Mouse (Mus musculus) heart, adult 9 months (tissue): Measurements from ENCODE around the gene Parp9.
A peak's percentile ranks its signal among the peaks of the same experiment; 100 is the strongest.
"Not testable (repeated sequence)": the region's sequence is repeated elsewhere in the genome, so short reads cannot be mapped to it uniquely, and the experiment has no call there.

ENCODE experiments used
- DNase-seq, 2 experiments: peaks; one replicate each; pipeline ENCODE4 v3.0.0; 2022; ENCODE audit warnings: low spot score in 2 of 2

The Parp9 gene

DNA sequence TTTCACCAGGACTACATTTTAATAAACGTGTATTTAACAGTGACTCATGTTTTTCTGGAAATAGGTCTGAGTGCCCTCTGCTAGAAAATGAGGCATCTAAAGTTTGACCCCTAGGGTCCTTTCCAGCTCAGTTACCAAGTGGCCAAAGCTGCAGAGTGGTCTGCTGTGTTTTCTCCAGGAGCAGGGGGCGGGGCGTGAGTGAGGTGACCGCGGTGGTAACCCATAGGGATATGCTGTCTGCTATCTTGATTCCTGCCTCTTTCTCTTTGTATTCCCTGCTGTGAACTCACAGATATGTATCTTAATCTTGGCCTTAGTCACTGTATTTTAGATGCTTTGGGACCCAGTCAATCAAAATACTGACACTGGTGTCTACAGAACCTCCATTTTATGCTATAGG lies 13.9 kb upstream of the Parp9 start:
- DNase-seq = no peak

DNA sequence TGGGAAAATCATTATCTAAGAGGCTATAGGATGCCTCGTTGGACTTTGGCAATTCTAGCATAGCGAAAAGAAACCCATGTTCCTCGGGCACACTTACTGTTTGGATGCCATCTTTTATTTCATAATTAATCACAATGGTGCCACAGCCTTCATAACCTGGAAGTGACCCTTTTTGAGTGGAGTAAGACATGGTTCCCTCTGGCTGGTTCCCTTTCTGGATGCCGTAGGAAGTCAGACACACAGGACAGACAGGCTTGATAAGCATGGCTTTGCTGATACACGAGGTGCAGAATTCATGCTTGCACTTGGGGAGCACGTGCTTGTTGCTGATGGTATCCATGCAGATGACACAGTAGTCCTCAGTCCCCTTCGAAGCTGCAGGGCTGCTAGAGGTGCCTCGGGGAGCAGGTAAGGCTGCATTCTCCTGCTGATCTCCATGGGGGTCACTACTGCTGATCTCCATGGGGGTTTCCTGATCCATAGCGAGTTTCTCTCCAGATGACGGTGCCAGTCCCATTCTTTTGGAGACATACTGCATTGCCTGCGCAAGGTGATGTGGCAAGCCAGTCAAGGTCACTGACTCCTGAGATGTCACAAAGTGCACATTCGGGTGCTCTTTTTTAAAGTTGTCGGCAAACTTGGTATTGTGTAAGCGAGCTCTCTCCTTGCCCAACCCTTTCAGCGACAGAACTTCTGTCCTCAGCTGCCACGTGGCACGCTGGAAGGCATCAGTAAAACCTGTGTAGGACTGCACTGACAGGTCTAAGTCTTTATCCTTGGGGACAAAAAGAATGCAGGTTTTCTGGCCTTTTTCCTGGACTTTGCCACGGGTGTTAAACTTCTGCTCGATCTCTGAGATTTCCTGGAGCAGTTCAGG lies 5.9 kb upstream of the Parp9 start:
- no peak for DNase-seq

DNA sequence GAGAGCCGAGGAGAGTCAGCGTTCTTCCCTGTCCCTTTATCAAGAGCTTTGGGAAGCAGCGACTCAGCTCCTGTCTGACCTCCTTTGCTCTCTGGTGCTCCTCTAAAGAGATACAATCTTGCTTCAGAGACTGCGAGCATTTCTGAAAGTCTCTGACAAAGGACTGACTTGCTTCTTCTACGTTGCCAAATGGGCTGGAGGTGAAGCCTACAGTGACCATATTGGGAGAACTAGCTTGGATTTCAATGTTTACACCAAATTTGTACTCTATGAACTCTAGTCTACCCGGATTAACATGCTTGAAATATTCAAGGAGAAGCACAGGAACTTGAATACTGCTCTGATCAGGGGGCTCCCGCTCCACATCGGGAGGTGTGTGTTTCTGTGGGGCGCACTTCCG lies 5.1 kb upstream of the Parp9 start:
- no peak for DNase-seq

GRCm38 (mm10) chr16:35939261-35939660 lies 991 bp downstream of the Parp9 start:
- DNase-seq = no peak

- DNase-seq = peak; percentile 92
Measured at GRCm38 (mm10) chr16:35939690-35940089, 1.4 kb downstream of the Parp9 start.

GRCm38 (mm10) chr16:35941382-35941781 lies 3.1 kb downstream of the Parp9 start:
- DNase-seq = no peak

- peak; percentile 90 to 92 for DNase-seq
Measured at GRCm38 (mm10) chr16:35949264-35949663, 11.0 kb downstream of the Parp9 start.

- no peak for DNase-seq
Measured at GRCm38 (mm10) chr16:35951216-35951615, 12.9 kb downstream of the Parp9 start.

- no peak for DNase-seq
Measured at GRCm38 (mm10) chr16:35952628-35953130, 14.4 kb downstream of the Parp9 start.

DNA sequence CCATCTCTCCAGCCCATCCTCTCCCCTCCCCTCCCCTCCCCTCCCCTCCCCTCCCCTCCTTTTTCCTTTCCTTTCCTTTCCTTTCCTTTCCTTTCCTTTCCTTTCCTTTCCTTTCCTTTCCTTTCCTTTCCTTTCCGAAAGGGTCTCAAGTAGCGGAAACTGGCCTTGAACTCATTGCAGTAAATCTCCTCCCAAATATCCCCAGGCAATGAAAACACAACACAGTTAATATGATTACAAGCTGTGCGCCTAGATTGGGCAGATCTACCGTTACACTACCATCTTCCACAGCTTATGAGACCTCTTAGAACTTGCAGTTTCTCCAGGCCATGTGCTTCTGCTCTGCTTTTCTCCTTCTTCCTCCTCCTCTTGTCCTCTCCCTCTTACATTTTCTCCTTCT lies 27.7 kb downstream of the Parp9 start:
- DNase-seq = not testable (repeated sequence)

GRCm38 (mm10) chr16:35966411-35967115 lies 28.3 kb downstream of the Parp9 start:
- no peak for DNase-seq

DNA sequence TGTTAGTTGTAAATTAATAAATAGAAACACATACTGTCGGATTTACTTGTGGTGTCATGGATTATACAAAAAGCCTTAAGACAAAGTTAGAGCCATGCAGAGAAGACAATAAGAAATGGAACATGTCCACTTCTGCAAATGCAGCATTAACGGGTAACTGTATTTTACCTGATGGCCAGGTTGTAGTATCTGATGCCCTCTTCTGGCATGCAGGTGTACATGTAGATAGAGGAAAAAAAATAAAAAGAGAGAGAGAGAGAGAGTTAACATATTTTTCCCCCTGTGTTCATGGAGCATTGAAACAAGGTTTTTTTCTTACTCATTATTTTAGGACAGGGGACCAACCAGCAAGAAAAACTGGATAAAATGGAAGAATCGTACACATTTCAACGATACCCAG lies 29.0 kb downstream of the Parp9 start:
- DNase-seq = no peak

DNA sequence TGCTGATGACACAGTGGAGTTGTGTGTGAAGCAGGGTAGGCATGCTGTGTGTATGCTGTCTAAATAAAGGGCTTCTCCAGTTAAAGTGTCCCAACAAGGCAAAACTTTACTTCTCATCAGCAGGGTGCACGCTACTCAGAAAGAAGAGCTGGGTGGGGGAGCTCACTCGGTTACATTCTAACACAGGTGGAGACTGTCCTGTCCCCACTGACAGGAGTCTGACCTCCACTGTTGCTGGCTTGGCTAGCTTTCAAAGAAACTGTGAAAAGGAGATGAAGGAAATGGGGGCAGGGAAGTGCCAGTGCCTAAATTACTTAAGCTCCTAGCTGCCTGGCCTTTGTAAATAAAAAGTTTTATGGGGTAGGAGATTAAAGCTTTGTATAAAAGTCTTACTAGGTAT lies 29.9 kb downstream of the Parp9 start:
- DNase-seq = no peak

- no peak for DNase-seq
Measured at GRCm38 (mm10) chr16:35974021-35974420, 35.8 kb downstream of the Parp9 start.

GRCm38 (mm10) chr16:35978450-35978849 lies 40.2 kb downstream of the Parp9 start, which contains the start of gene Kpna1:
Kpna1 (plus strand) TSS chr16:35978750.
- not testable (repeated sequence) for DNase-seq

DNA sequence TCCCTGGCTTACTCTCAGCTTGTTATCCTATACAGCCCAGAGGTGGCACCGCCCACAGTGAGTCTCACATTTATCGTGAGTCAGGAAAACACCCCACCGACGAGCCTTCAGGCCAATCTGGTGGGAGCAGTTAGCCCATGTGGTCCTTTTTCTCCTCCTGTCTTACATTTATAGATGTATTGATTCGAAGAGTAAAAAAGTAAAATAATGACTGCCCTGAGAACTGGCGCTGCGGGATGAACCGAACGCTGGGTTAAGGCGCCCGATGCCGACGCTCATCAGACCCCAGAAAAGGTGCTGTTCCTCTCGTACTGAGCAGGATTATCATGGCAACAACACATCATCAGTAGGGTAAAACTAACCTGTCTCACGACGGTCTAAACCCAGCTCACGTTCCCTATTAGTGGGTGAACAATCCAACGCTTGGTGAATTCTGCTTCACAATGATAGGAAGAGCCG lies 43.1 kb downstream of the Parp9 start:
- DNase-seq = peak; percentile 94 to 100

- no peak for DNase-seq
Measured at GRCm38 (mm10) chr16:35982506-35982901, 44.2 kb downstream of the Parp9 start.

- DNase-seq = peak; percentile 91 to 92
Measured at GRCm38 (mm10) chr16:35982902-35983516, 44.7 kb downstream of the Parp9 start.

GRCm38 (mm10) chr16:35983517-35984101 lies 45.3 kb downstream of the Parp9 start:
- peak; percentile 65 to 71 for DNase-seq

DNA sequence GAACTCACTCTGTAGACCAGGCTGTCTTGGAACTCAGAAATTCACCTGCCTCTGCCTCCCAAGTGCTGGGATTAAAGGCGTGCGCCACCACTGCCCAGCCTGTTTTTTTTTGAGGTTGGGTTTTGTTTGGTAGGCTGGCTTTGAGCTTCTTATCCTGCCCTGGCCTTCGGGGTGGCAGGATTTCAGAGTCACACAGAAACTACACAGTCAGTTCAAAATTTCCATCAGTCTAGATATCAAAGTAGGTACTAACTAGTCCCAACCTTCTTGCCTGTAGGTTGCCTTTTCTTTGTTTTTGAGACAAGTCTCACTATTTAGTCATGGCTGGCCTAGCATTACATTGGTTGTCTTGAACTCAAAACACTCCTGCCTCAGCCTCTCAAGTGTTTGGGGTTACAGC lies 46.2 kb downstream of the Parp9 start:
- no peak for DNase-seq

DNA sequence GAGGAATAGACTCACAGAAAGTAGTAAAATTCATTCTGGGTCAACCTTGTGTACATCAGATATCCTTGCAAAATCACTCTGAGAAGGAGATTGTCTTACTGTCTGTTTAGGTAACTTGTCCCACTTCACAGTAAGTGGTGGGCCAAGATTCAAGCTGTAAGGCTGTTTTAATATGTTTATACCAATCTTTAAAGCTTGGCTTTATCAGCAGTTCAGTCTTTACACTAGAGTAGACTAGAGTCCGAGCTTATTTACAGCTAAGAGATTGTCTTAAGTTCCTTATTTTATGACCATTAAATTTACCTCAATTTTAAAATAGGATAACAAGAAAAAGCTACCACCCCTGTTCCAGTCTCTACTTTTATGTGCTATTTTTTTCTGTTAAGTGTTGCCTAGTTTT lies 49.7 kb downstream of the Parp9 start:
- no peak for DNase-seq

DNA sequence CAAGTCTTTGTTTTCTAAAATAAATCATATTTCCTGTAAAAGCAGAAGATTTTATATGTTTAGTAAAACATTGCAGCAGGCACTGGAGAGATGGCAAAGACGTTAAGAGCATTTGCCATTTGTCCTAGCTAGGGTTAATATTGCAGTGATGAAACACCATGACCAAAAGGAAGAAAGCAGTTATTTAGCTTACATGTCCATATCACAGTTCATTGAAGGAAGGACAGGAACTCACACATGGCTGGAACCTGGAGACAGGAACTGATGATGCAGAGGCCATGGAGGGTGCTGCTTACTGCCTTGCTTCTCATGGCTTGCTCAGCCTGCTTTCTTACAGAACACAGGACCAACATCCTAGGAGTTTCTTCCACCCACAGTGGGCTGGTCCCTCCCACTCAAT lies 54.1 kb downstream of the Parp9 start:
- no peak for DNase-seq
